ENCODE assay signal across 26 mouse cellular contexts in genomic region chr10:111828610-111829009, GRCm38 (mm10).
"Had no signal": no experiment of that assay in that cellular context is flagged by ENCODE, and none has a peak within 500 bp of the region (broad histone marks: within the 10 kb centered on the region; RNA-seq: fewer than 3 reads in every experiment).

No protein-coding gene starts in this region.

- H3K9ac ChIP-seq: limb, embryonic 12.5 days; limb, embryonic 13.5 days; limb, embryonic 15.5 days; liver, embryonic 12.5 days; liver, embryonic 13.5 days; liver, embryonic 14.5 days; liver, embryonic 15.5 days; liver, postnatal 0 days; lung, embryonic 14.5 days; lung, embryonic 15.5 days; midbrain, embryonic 12.5 days; midbrain, embryonic 13.5 days; midbrain, embryonic 15.5 days had no signal

- H3K9me3 ChIP-seq: limb, embryonic 10.5 days; limb, embryonic 12.5 days; limb, embryonic 13.5 days; limb, embryonic 15.5 days; liver, embryonic 12.5 days; liver, embryonic 13.5 days; liver, embryonic 15.5 days; lung, embryonic 15.5 days; megakaryocyte, embryonic 14.5 days; midbrain, embryonic 10.5 days; midbrain, embryonic 12.5 days; midbrain, embryonic 13.5 days; midbrain, embryonic 15.5 days had no signal

- H3K4me3 ChIP-seq: left cerebral cortex, adult 2 months; limb, embryonic 10.5 days; limb, embryonic 12.5 days; limb, embryonic 13.5 days; limb, embryonic 15.5 days; liver, embryonic 12.5 days; liver, embryonic 13.5 days; liver, embryonic 15.5 days; lung, embryonic 15.5 days; megakaryocyte, embryonic 14.5 days; midbrain, embryonic 10.5 days; midbrain, embryonic 12.5 days; midbrain, embryonic 13.5 days; midbrain, embryonic 15.5 days; myocyte had no signal

- H3K27me3 ChIP-seq: limb, embryonic 12.5 days; limb, embryonic 13.5 days; limb, embryonic 15.5 days; liver, embryonic 12.5 days; liver, embryonic 13.5 days; liver, embryonic 15.5 days; lung, embryonic 15.5 days; megakaryocyte, embryonic 14.5 days; midbrain, embryonic 12.5 days; midbrain, embryonic 13.5 days had no signal

- H3K36me3 ChIP-seq: limb, embryonic 10.5 days; limb, embryonic 12.5 days; limb, embryonic 13.5 days; limb, embryonic 15.5 days; liver, embryonic 12.5 days; liver, embryonic 13.5 days; liver, embryonic 15.5 days; lung, embryonic 15.5 days; midbrain, embryonic 10.5 days; midbrain, embryonic 12.5 days; midbrain, embryonic 13.5 days; midbrain, embryonic 15.5 days had no signal

- H3K4me1 ChIP-seq: limb, embryonic 12.5 days; midbrain, embryonic 12.5 days; midbrain, embryonic 13.5 days; midbrain, embryonic 15.5 days had no signal

- DNase-seq: left cerebral cortex, postnatal 4 days; liver; liver, embryonic 13.5 days; lung, embryonic 14.5 days; lung, postnatal 14 days; midbrain, embryonic 14.5 days had no signal

- H3K27ac ChIP-seq: left cerebral cortex, adult 2 months; limb, embryonic 10.5 days; limb, embryonic 12.5 days; limb, embryonic 13.5 days; limb, embryonic 15.5 days; liver, embryonic 12.5 days; liver, embryonic 13.5 days; liver, embryonic 14.5 days; liver, embryonic 15.5 days; lung, embryonic 15.5 days; macrophage; midbrain, embryonic 10.5 days; midbrain, embryonic 12.5 days; midbrain, embryonic 13.5 days; midbrain, embryonic 15.5 days had no signal

- ATAC-seq: liver, embryonic 12.5 days; midbrain, embryonic 13.5 days; midbrain, embryonic 15.5 days; midbrain, embryonic 16.5 days had no signal

- H3K4me2 ChIP-seq: limb, embryonic 12.5 days; limb, embryonic 13.5 days; limb, embryonic 15.5 days; liver, embryonic 11.5 days; liver, embryonic 12.5 days; liver, embryonic 13.5 days; liver, embryonic 15.5 days; lung, embryonic 14.5 days; lung, embryonic 15.5 days; midbrain, embryonic 11.5 days; midbrain, embryonic 12.5 days; midbrain, embryonic 13.5 days; midbrain, embryonic 15.5 days had no signal
